Mouse (Mus musculus) lung, embryonic 16.5 days (tissue): ENCODE results near the gene Esyt1. TPM values are rescaled to one million over a fixed set of nuclear protein-coding genes. Genes with fewer than 3 reads are reported as not detected.
A peak's percentile ranks its signal among the peaks of the same experiment; 100 is the strongest.

Experiments
- ATAC-seq: fragments of 200-750 bp; cut with Nextera tagmentation; 2 replicates; pipeline ENCODE4 v1.8.0; 2017; ENCODE audit warnings: low read depth, mild to moderate bottlenecking, moderate library complexity
- H3K27ac ChIP-seq: fragments of 300-500 bp; sonication (generic); 2 replicates; pipeline ENCODE4 v1.5.1; 2014; ENCODE audit warnings: mild to moderate bottlenecking, control low read depth, low read length
- H3K27me3 ChIP-seq: fragments of 300-500 bp; sonication (generic); 2 replicates; pipeline ENCODE4 v1.6.1; 2014; ENCODE audit warnings: low read depth, low read length, mixed read lengths; ENCODE audit not compliant: control insufficient read depth, insufficient read depth
- H3K36me3 ChIP-seq: fragments of 300-500 bp; sonication (generic); 2 replicates; pipeline ENCODE4 v1.6.1; 2014; ENCODE audit warnings: low read length; ENCODE audit not compliant: control insufficient read depth, insufficient read depth
- H3K4me1 ChIP-seq: fragments of 300-500 bp; sonication (generic); replicated peaks from 2 replicates; pipeline ENCODE4 v1.6.1; 2014; ENCODE audit warnings: low read length, mixed read lengths; ENCODE audit not compliant: control insufficient read depth, insufficient read depth
- H3K4me2 ChIP-seq: fragments of 300-500 bp; sonication (generic); 2 replicates; pipeline ENCODE4 v1.6.1; 2014; ENCODE audit warnings: low read depth, low read length, control low read depth
- H3K4me3 ChIP-seq: fragments of 300-500 bp; sonication (generic); 2 replicates; pipeline ENCODE4 v1.5.1; 2014; ENCODE audit warnings: mild to moderate bottlenecking, low read length, control low read depth
- H3K9ac ChIP-seq: fragments of 300-500 bp; sonication (generic); 2 replicates; pipeline ENCODE4 v1.6.1; 2014; ENCODE audit warnings: low read length, control low read depth
- H3K9me3 ChIP-seq: fragments of 300-500 bp; sonication (generic); 2 replicates; pipeline ENCODE4 v1.6.1; 2016; ENCODE audit warnings: low read length; ENCODE audit not compliant: control insufficient read depth
- WGBS: fragments of 180-500 bp; shearing (Covaris S2); extraction: QIAGEN DNeasy Blood & Tissue Kit; methylation state at CpG from one replicate; pipeline ENCODE4 v1.1.7; 2014; 5-methylcytosine and 5-hydroxymethylcytosine counted together
- polyA plus RNA-seq: library from polyadenylated mRNA; unstranded; fragments of >200 nt; fragmentation: Nextera tagmentation; extraction: Ambion mirVana; gene quantifications from 2 replicates; pipeline ENCODE4 v1.2.1, GENCODE M21; 2015

The Esyt1 gene
- polyA plus RNA-seq, 1 experiment from 2014 or later, result 32.5 TPM

GRCm38 (mm10) chr10:128524732-128525662 is 674 bp downstream of the Esyt1 start:
- peak overlapping the region; percentile 88 for H3K4me3 ChIP-seq
- H3K36me3 ChIP-seq, result no peaks in the 10 kb centered on the region
- H3K9me3 ChIP-seq, result no peaks in the 10 kb centered on the region
- peak overlapping the region; percentile 87 for H3K27ac ChIP-seq
- H3K27me3 ChIP-seq, result 0 out of 2 replicates have a peak, but pooled peaks cover 2% of the 10 kb centered on the region
- H3K4me2 ChIP-seq, result peak overlapping the region; percentile 99
- WGBS, result under 1% methylated on average over 58 of the region's 58 CpGs
- peaks cover 12% of the 10 kb centered on the region for H3K4me1 ChIP-seq
- H3K9ac ChIP-seq, result peak overlapping the region; percentile 86
- ATAC-seq, result peak; percentile 34

GRCm38 (mm10) chr10:128524111-128524731 is 1.4 kb downstream of the Esyt1 start:
- WGBS, result 20% methylated on average over 11 of the region's 11 CpGs
- H3K9me3 ChIP-seq, result no peaks in the 10 kb centered on the region
- H3K4me1 ChIP-seq, result peaks cover 12% of the 10 kb centered on the region
- ATAC-seq, result no peak
- peak overlapping the region; percentile 88 for H3K4me3 ChIP-seq
- H3K9ac ChIP-seq, result peak overlapping the region; percentile 86
- no peaks in the 10 kb centered on the region for H3K36me3 ChIP-seq
- no peak overlapping the region for H3K27ac ChIP-seq
- 0 out of 2 replicates have a peak, but pooled peaks cover 2% of the 10 kb centered on the region for H3K27me3 ChIP-seq
- H3K4me2 ChIP-seq, result peak overlapping the region; percentile 99

GRCm38 (mm10) chr10:128522351-128522750 is 3.3 kb downstream of the Esyt1 start:
- H3K27ac ChIP-seq, result no peak overlapping the region
- peaks cover 12% of the 10 kb centered on the region for H3K4me1 ChIP-seq
- no peaks in the 10 kb centered on the region for H3K9me3 ChIP-seq
- H3K4me3 ChIP-seq, result no peak overlapping the region
- H3K36me3 ChIP-seq, result peaks cover 4% of the 10 kb centered on the region; the same call in 1 of the 2 replicates
- 0 out of 2 replicates have a peak, but pooled peaks cover 2% of the 10 kb centered on the region for H3K27me3 ChIP-seq
- H3K9ac ChIP-seq, result no peak overlapping the region
- ATAC-seq, result no peak
- WGBS, result 69% methylated on average over 6 of the region's 6 CpGs
- H3K4me2 ChIP-seq, result no peak overlapping the region

- H3K9me3 ChIP-seq, result no peaks in the 10 kb centered on the region
- H3K9ac ChIP-seq, result no peak overlapping the region
- peaks cover 2% of the 10 kb centered on the region; the same call in 1 of the 2 replicates for H3K27me3 ChIP-seq
- WGBS, result 89% methylated on average over 16 of the region's 16 CpGs
- no peak overlapping the region for H3K4me2 ChIP-seq
- no peak overlapping the region for H3K27ac ChIP-seq
- H3K4me3 ChIP-seq, result no peak overlapping the region
- peaks cover 10% of the 10 kb centered on the region for H3K4me1 ChIP-seq
- H3K36me3 ChIP-seq, result peaks cover 10% of the 10 kb centered on the region; the same call in 1 of the 2 replicates
- no peak for ATAC-seq
Measured at GRCm38 (mm10) chr10:128520591-128520990, 5.1 kb downstream of the Esyt1 start.

- Histone ChIP-seq H3K4me1 (no peaks in the 10 kb centered on the region), H3K4me3 (no peak overlapping the region), H3K9ac (no peak overlapping the region), H3K27me3 (no peaks in the 10 kb centered on the region; the same call in 1 of the 2 replicates), H3K36me3 (peaks cover 14% of the 10 kb centered on the region), H3K27ac (no peak overlapping the region), H3K9me3 (no peaks in the 10 kb centered on the region), H3K4me2 (no peak overlapping the region)
- WGBS, result 72% methylated on average over 7 of the region's 7 CpGs
- no peak for ATAC-seq
Measured at GRCm38 (mm10) chr10:128518833-128519232, 6.8 kb downstream of the Esyt1 start.

GRCm38 (mm10) chr10:128516677-128517076 is 9.0 kb downstream of the Esyt1 start:
- H3K36me3 ChIP-seq, result peaks cover 14% of the 10 kb centered on the region
- no peaks in the 10 kb centered on the region for H3K4me1 ChIP-seq
- H3K9ac ChIP-seq, result no peak overlapping the region
- 43% methylated on average over 6 of the region's 6 CpGs for WGBS
- no peak overlapping the region for H3K4me3 ChIP-seq
- H3K27ac ChIP-seq, result no peak overlapping the region
- H3K4me2 ChIP-seq, result no peak overlapping the region
- peak; percentile 44; the same call in 1 of the 2 replicates for ATAC-seq
- H3K9me3 ChIP-seq, result no peaks in the 10 kb centered on the region
- H3K27me3 ChIP-seq, result no peaks in the 10 kb centered on the region; the same call in 1 of the 2 replicates

GRCm38 (mm10) chr10:128516029-128516428 is 9.6 kb downstream of the Esyt1 start:
- whole genome bisulfite sequencing, result 43% methylated on average over 20 of the region's 20 CpGs
- no peaks in the 10 kb centered on the region; the same call in 1 of the 2 replicates for H3K27me3 ChIP-seq
- H3K36me3 ChIP-seq, result peaks cover 19% of the 10 kb centered on the region
- no peak overlapping the region for H3K9ac ChIP-seq
- no peak overlapping the region for H3K27ac ChIP-seq
- H3K4me2 ChIP-seq, result no peak overlapping the region
- ATAC-seq, result peak; percentile 6; the same call in 1 of the 2 replicates
- no peak overlapping the region for H3K4me3 ChIP-seq
- H3K9me3 ChIP-seq, result no peaks in the 10 kb centered on the region
- H3K4me1 ChIP-seq, result no peaks in the 10 kb centered on the region

- H3K9me3 ChIP-seq, result no peaks in the 10 kb centered on the region
- peaks cover 22% of the 10 kb centered on the region for H3K36me3 ChIP-seq
- 81% methylated on average over 4 of the region's 4 CpGs for WGBS
- 0 out of 2 replicates have a peak, but pooled peaks cover 3% of the 10 kb centered on the region for H3K4me1 ChIP-seq
- no peak overlapping the region for H3K4me3 ChIP-seq
- H3K9ac ChIP-seq, result no peak overlapping the region
- no peak for ATAC-seq
- H3K27me3 ChIP-seq, result no peaks in the 10 kb centered on the region; the same call in 1 of the 2 replicates
- no peak overlapping the region for H3K4me2 ChIP-seq
- no peak overlapping the region for H3K27ac ChIP-seq
Measured at GRCm38 (mm10) chr10:128515044-128515443, 10.6 kb downstream of the Esyt1 start.

- no peak overlapping the region for H3K27ac ChIP-seq
- no peak overlapping the region for H3K4me2 ChIP-seq
- no peaks in the 10 kb centered on the region for H3K9me3 ChIP-seq
- H3K4me1 ChIP-seq, result peaks cover 5% of the 10 kb centered on the region; the same call in 1 of the 2 replicates
- ATAC-seq, result no peak
- no peak overlapping the region for H3K4me3 ChIP-seq
- H3K27me3 ChIP-seq, result no peaks in the 10 kb centered on the region
- peaks cover 20% of the 10 kb centered on the region for H3K36me3 ChIP-seq
- H3K9ac ChIP-seq, result no peak overlapping the region
- WGBS, result 82% methylated on average over 12 of the region's 12 CpGs
Measured at GRCm38 (mm10) chr10:128511761-128512160, 13.9 kb downstream of the Esyt1 start.
